Comparison of ENCODE assay signal across 8 mouse cellular contexts in genomic region chr7:57591578-57592431, GRCm38 (mm10).
DNase-seq lines count a peak whose midpoint lies in the region; ATAC-seq and TF ChIP-seq lines count a peak whose summit lies in the region.

No protein-coding gene starts in this region.

- H3K4me1 ChIP-seq in embryonic facial prominence, embryonic 12.5 days: 0 out of 2 replicates have a peak, but pooled peaks cover 13% of the 10 kb centered on the region
- peaks cover 17% of the 10 kb centered on the region for H3K4me1 ChIP-seq in midbrain, embryonic 10.5 days
- H3K4me1 ChIP-seq in small intestine, adult 2 months (ENCODE audit: control insufficient read depth, insufficient read depth, insufficient read length, low read length): peaks cover 5% of the 10 kb centered on the region; the same call in 1 of the 2 replicates

- H3K27me3 ChIP-seq in embryonic facial prominence, embryonic 12.5 days: peaks cover 31% of the 10 kb centered on the region
- H3K27me3 ChIP-seq in midbrain, embryonic 10.5 days (ENCODE audit: low read depth, poor library complexity, severe bottlenecking): peaks cover 38% of the 10 kb centered on the region
- H3K27me3 ChIP-seq in small intestine, adult 2 months (ENCODE audit: control insufficient read depth, insufficient read depth, low read length): peaks cover 9% of the 10 kb centered on the region

- no peaks in the 10 kb centered on the region for H3K9me3 ChIP-seq in embryonic facial prominence, embryonic 12.5 days
- H3K9me3 ChIP-seq in midbrain, embryonic 10.5 days (replicated peaks): no peaks in the 10 kb centered on the region

- no peak for TF ChIP-seq POLR2A in small intestine, adult 2 months (IDR thresholded peaks at IDR 0.05; ENCODE audit: low read depth, low read length)

- peak; percentile 58; the same call in 1 of the 2 replicates for ATAC-seq in embryonic facial prominence, embryonic 12.5 days (ENCODE audit: insufficient number of reproducible peaks, insufficient read depth, low FRiP score, low TSS enrichment)

- H3K36me3 ChIP-seq in embryonic facial prominence, embryonic 12.5 days: no peaks in the 10 kb centered on the region
- H3K36me3 ChIP-seq in midbrain, embryonic 10.5 days: no peaks in the 10 kb centered on the region
- H3K36me3 ChIP-seq in small intestine, adult 2 months (ENCODE audit: control insufficient read depth, insufficient read depth, low read length): no peaks in the 10 kb centered on the region

- no peak for TF ChIP-seq CTCF in small intestine, adult 2 months (IDR thresholded peaks at IDR 0.05; ENCODE audit: extremely low read depth, insufficient read length, insufficient replicate concordance, low read depth, low read length)

- H3K4me2 ChIP-seq in embryonic facial prominence, embryonic 12.5 days (replicated peaks): peak overlapping the region; percentile 97

- peak overlapping the region; percentile 67 for H3K4me3 ChIP-seq in embryonic facial prominence, embryonic 12.5 days
- peak overlapping the region; percentile 78 for H3K4me3 ChIP-seq in midbrain, embryonic 10.5 days
- peak overlapping the region; percentile 51 for H3K4me3 ChIP-seq in small intestine, adult 2 months (ENCODE audit: low read depth, low read length)

- WGBS in embryonic facial prominence, embryonic 12.5 days: under 1% methylated on average over 56 of the region's 56 CpGs
- WGBS in midbrain, embryonic 10.5 days: 0% methylated on average over 51 of the region's 56 CpGs
- 3% methylated on average over 56 of the region's 56 CpGs for WGBS in small intestine, adult 2 months

- peak; percentile 61 for DNase-seq in Muller cell, postnatal 12 days (ENCODE audit: inconsistent ontology term)
- DNase-seq in adrenal gland, postnatal 10 days: peak; percentile 84
- DNase-seq in heart, postnatal 4 days: peak; percentile 69
- peak; percentile 30 to 38 for DNase-seq in layer of hippocampus, postnatal 25 days (ENCODE audit: extremely low spot score in 1 of 2, low spot score in 1 of 2)
- peak; percentile 71 for DNase-seq in midbrain, embryonic 10.5 days (ENCODE audit: low spot score)
- DNase-seq in spleen, postnatal 4 days (ENCODE audit: low spot score in 2 of 2): no peak

- peak overlapping the region; percentile 58 for H3K9ac ChIP-seq in embryonic facial prominence, embryonic 12.5 days

- H3K27ac ChIP-seq in embryonic facial prominence, embryonic 12.5 days: no peak overlapping the region
- peak overlapping the region; percentile 78 for H3K27ac ChIP-seq in midbrain, embryonic 10.5 days (replicated peaks)
- no peak overlapping the region for H3K27ac ChIP-seq in small intestine, adult 2 months (ENCODE audit: insufficient read depth, low read depth, low read length)

Comparison
In these comparisons a context has a peak if more than half of its experiments do, and no peak if none do; other contexts are left out.
1. DNase-seq: peak in Muller cell, postnatal 12 days (single experiment), adrenal gland, postnatal 10 days (single experiment), heart, postnatal 4 days (single experiment), layer of hippocampus, postnatal 25 days (2 of 2) and midbrain, embryonic 10.5 days (single experiment); none in spleen, postnatal 4 days (0 of 2).
2. Peak in every context shown above with its lines, with median percentiles within 50 percentile points of each other: H3K4me3 ChIP-seq.